Mouse (Mus musculus) kidney, adult 2 months (tissue): ENCODE measurements around the gene Rabggta.

Source experiments
- CTCF ChIP-seq: fragments of 200-500 bp; conservative IDR thresholded peaks from 2 replicates; pipeline ENCODE4 v1.5.1; 2011; ENCODE audit warnings: low read depth, mild to moderate bottlenecking, control low read depth, low read length, moderate library complexity, mixed read lengths; ENCODE audit not compliant: insufficient read depth, insufficient read length
- POLR2A ChIP-seq: fragments of 200-500 bp; IDR thresholded peaks from one replicate; pipeline ENCODE4 v1.6.1; 2011; ENCODE audit warnings: low read depth, low read length, control low read depth

GRCm38 (mm10) chr14:55758363-55758784 is 36.3 kb upstream of the Rabggta start, which contains the start of gene Cideb:
- TF ChIP-seq CTCF: peak; percentile 64
- TF ChIP-seq POLR2A: no peak
